Mouse (Mus musculus) forebrain, embryonic 15.5 days (tissue): ENCODE data around the gene Gm35315. TPM values are rescaled to one million over a fixed set of nuclear protein-coding genes. Genes with fewer than 3 reads are reported as not detected.

Experiments used
- ATAC-seq: fragments of 200-750 bp; cut with Nextera tagmentation; replicated peaks from 2 replicates; pipeline ENCODE4 v1.8.0; 2017; ENCODE audit warnings: mild to moderate bottlenecking, moderate TSS enrichment, moderate library complexity
- H3K27ac ChIP-seq: fragments of 300-500 bp; sonication (generic); replicated peaks from 2 replicates; pipeline ENCODE4 v1.5.1; 2015; ENCODE audit warnings: mild to moderate bottlenecking, inconsistent platforms
- H3K27me3 ChIP-seq: fragments of 300-500 bp; sonication (generic); 2 replicates; pipeline ENCODE4 v1.6.1; 2015; ENCODE audit warnings: inconsistent platforms
- H3K36me3 ChIP-seq: fragments of 300-500 bp; sonication (generic); 2 replicates; pipeline ENCODE4 v1.6.1; 2015; ENCODE audit warnings: mild to moderate bottlenecking, inconsistent platforms
- H3K4me1 ChIP-seq: fragments of 300-500 bp; sonication (generic); 2 replicates; pipeline ENCODE4 v1.6.1; 2015; ENCODE audit warnings: inconsistent platforms
- H3K4me2 ChIP-seq: fragments of 300-500 bp; sonication (generic); replicated peaks from 2 replicates; pipeline ENCODE4 v1.6.1; 2015; ENCODE audit warnings: mild to moderate bottlenecking, inconsistent platforms
- H3K4me3 ChIP-seq: fragments of 300-500 bp; sonication (generic); 2 replicates; pipeline ENCODE4 v1.5.1; 2015; ENCODE audit warnings: mild to moderate bottlenecking, inconsistent platforms
- H3K9ac ChIP-seq: fragments of 300-500 bp; sonication (generic); replicated peaks from 2 replicates; pipeline ENCODE4 v1.6.1; 2015; ENCODE audit warnings: mild to moderate bottlenecking, inconsistent platforms
- H3K9me3 ChIP-seq: fragments of 300-500 bp; sonication (generic); 2 replicates; pipeline ENCODE4 v1.6.1; 2016; ENCODE audit warnings: inconsistent platforms
- WGBS: fragments of 180-500 bp; shearing (Covaris S2); methylation state at CpG from one replicate; pipeline ENCODE4 v1.1.7; 2015; ENCODE audit warnings: mixed read lengths; 5-methylcytosine and 5-hydroxymethylcytosine counted together
- polyA plus RNA-seq: library from polyadenylated mRNA; unstranded; fragments of >200 nt; fragmentation: Nextera tagmentation; extraction: Ambion mirVana; gene quantifications from 2 replicates; pipeline ENCODE4 v1.2.1, GENCODE M21; 2015

The Gm35315 gene
- polyA plus RNA-seq, 1 experiment from 2014 or later, result 1.0 TPM

GRCm38 (mm10) chr5:110107581-110108304, 13.5 kb upstream of the Gm35315 start, which contains the start of gene Gtpbp6:
TSS of gene Gtpbp6 (minus strand) at chr5:110108197.
- peaks cover 43% of the 10 kb centered on the region for H3K36me3 ChIP-seq
- no peaks in the 10 kb centered on the region for H3K27me3 ChIP-seq
- H3K9ac ChIP-seq, result peak within 1 kb of the TSS; percentile 77
- under 1% methylated on average over 71 of the region's 71 CpGs for WGBS
- no peaks in the 10 kb centered on the region for H3K9me3 ChIP-seq
- peak; percentile 78 for ATAC-seq
- peaks cover 17% of the 10 kb centered on the region for H3K4me1 ChIP-seq
- H3K27ac ChIP-seq, result peak within 1 kb of the TSS; percentile 98
- H3K4me3 ChIP-seq, result peak within 1 kb of the TSS; percentile 97
- H3K4me2 ChIP-seq, result peak within 1 kb of the TSS; percentile 95

GRCm38 (mm10) chr5:110106901-110107564, 12.8 kb upstream of the Gm35315 start:
- Histone ChIP-seq H3K4me2 (peak overlapping the region; percentile 95), H3K27me3 (no peaks in the 10 kb centered on the region), H3K27ac (peak overlapping the region; percentile 98), H3K4me3 (peak overlapping the region; percentile 97), H3K9ac (peak overlapping the region; percentile 77), H3K9me3 (no peaks in the 10 kb centered on the region), H3K4me1 (peaks cover 19% of the 10 kb centered on the region), H3K36me3 (peaks cover 42% of the 10 kb centered on the region)
- 13% methylated on average over 41 of the region's 41 CpGs for WGBS
- peak; percentile 6 for ATAC-seq

- Histone ChIP-seq H3K4me3 (peak overlapping the region; percentile 97), H3K4me2 (peak overlapping the region; percentile 95), H3K4me1 (peaks cover 26% of the 10 kb centered on the region), H3K36me3 (peaks cover 39% of the 10 kb centered on the region), H3K9ac (0 out of 2 replicates have a peak overlapping the region, but pooled peaks have one; percentile 77), H3K9me3 (no peaks in the 10 kb centered on the region), H3K27me3 (no peaks in the 10 kb centered on the region), H3K27ac (no peak overlapping the region)
- no peak for ATAC-seq
- WGBS, result 94% methylated on average over 26 of the region's 26 CpGs
Observed at GRCm38 (mm10) chr5:110106140-110106871, 12.1 kb upstream of the Gm35315 start.

GRCm38 (mm10) chr5:110104616-110105380, 10.6 kb upstream of the Gm35315 start:
- Histone ChIP-seq H3K9ac (no peak overlapping the region), H3K4me1 (peaks cover 31% of the 10 kb centered on the region), H3K27ac (no peak overlapping the region), H3K4me2 (no peak overlapping the region), H3K4me3 (no peak overlapping the region), H3K36me3 (peaks cover 39% of the 10 kb centered on the region), H3K27me3 (no peaks in the 10 kb centered on the region), H3K9me3 (no peaks in the 10 kb centered on the region)
- no peak for ATAC-seq
- WGBS, result 96% methylated on average over 36 of the region's 36 CpGs

- Histone ChIP-seq H3K36me3 (peaks cover 39% of the 10 kb centered on the region), H3K9me3 (no peaks in the 10 kb centered on the region), H3K9ac (no peak overlapping the region), H3K4me1 (peaks cover 31% of the 10 kb centered on the region), H3K27me3 (no peaks in the 10 kb centered on the region), H3K4me2 (no peak overlapping the region), H3K4me3 (no peak overlapping the region), H3K27ac (no peak overlapping the region)
- ATAC-seq, result no peak
- 96% methylated on average over 27 of the region's 27 CpGs for WGBS
Observed at GRCm38 (mm10) chr5:110103901-110104615, 9.8 kb upstream of the Gm35315 start.

- Histone ChIP-seq H3K27ac (no peak overlapping the region), H3K9me3 (no peaks in the 10 kb centered on the region), H3K36me3 (peaks cover 39% of the 10 kb centered on the region), H3K27me3 (no peaks in the 10 kb centered on the region), H3K4me1 (peaks cover 31% of the 10 kb centered on the region), H3K9ac (no peak overlapping the region), H3K4me3 (no peak overlapping the region), H3K4me2 (no peak overlapping the region)
- WGBS, result 94% methylated on average over 19 of the region's 19 CpGs
- no peak for ATAC-seq
Observed at GRCm38 (mm10) chr5:110102853-110103625, 8.8 kb upstream of the Gm35315 start.

GRCm38 (mm10) chr5:110102429-110102828, 8.2 kb upstream of the Gm35315 start:
- peaks cover 31% of the 10 kb centered on the region for H3K4me1 ChIP-seq
- H3K9me3 ChIP-seq, result no peaks in the 10 kb centered on the region
- no peaks in the 10 kb centered on the region for H3K27me3 ChIP-seq
- H3K4me3 ChIP-seq, result peak overlapping the region; percentile 37; the same call in 1 of the 2 replicates
- H3K9ac ChIP-seq, result no peak overlapping the region
- no peak overlapping the region for H3K4me2 ChIP-seq
- no peak for ATAC-seq
- WGBS, result 95% methylated on average over 13 of the region's 13 CpGs
- peaks cover 39% of the 10 kb centered on the region for H3K36me3 ChIP-seq
- no peak overlapping the region for H3K27ac ChIP-seq

GRCm38 (mm10) chr5:110101716-110102347, 7.6 kb upstream of the Gm35315 start:
- H3K36me3 ChIP-seq, result peaks cover 39% of the 10 kb centered on the region
- no peaks in the 10 kb centered on the region for H3K9me3 ChIP-seq
- peak overlapping the region; percentile 69 for H3K4me2 ChIP-seq
- H3K4me1 ChIP-seq, result peaks cover 29% of the 10 kb centered on the region
- H3K27me3 ChIP-seq, result no peaks in the 10 kb centered on the region
- H3K9ac ChIP-seq, result peak overlapping the region; percentile 27; the same call in 1 of the 2 replicates
- ATAC-seq, result peak; percentile 39
- H3K27ac ChIP-seq, result no peak overlapping the region
- H3K4me3 ChIP-seq, result peak overlapping the region; percentile 37
- 22% methylated on average over 34 of the region's 34 CpGs for WGBS

- H3K4me3 ChIP-seq, result peak overlapping the region; percentile 37
Observed at GRCm38 (mm10) chr5:110100921-110101631, 6.9 kb upstream of the Gm35315 start.

More at GRCm38 (mm10) chr5:110100921-110101631, 6.9 kb upstream of the Gm35315 start:
- WGBS, result 2% methylated on average over 36 of the region's 37 CpGs
- Histone ChIP-seq H3K27ac (no peak overlapping the region), H3K4me2 (peak overlapping the region; percentile 69), H3K9me3 (no peaks in the 10 kb centered on the region), H3K9ac (0 out of 2 replicates have a peak overlapping the region, but pooled peaks have one; percentile 27), H3K36me3 (peaks cover 35% of the 10 kb centered on the region), H3K4me1 (peaks cover 22% of the 10 kb centered on the region), H3K27me3 (no peaks in the 10 kb centered on the region)
- peak; percentile 21 for ATAC-seq
